Mouse (Mus musculus) midbrain, embryonic 15.5 days (tissue): ENCODE measurements around the gene Alg6. TPM values are rescaled to one million over a fixed set of nuclear protein-coding genes. Genes with fewer than 3 reads are reported as not detected.

Experiments
- ATAC-seq: fragments of 200-750 bp; cut with Nextera tagmentation; replicated peaks from 2 replicates; pipeline ENCODE4 v1.8.0; 2017; ENCODE audit warnings: moderate TSS enrichment
- H3K27ac ChIP-seq: fragments of 300-500 bp; sonication (generic); 2 replicates; pipeline ENCODE4 v1.5.1; 2015; ENCODE audit warnings: mild to moderate bottlenecking, inconsistent platforms
- H3K27me3 ChIP-seq: fragments of 300-500 bp; sonication (generic); replicated peaks from 2 replicates; pipeline ENCODE4 v1.6.1; 2015; ENCODE audit warnings: inconsistent platforms
- H3K36me3 ChIP-seq: fragments of 300-500 bp; sonication (generic); replicated peaks from 2 replicates; pipeline ENCODE4 v1.6.1; 2015; ENCODE audit warnings: inconsistent platforms
- H3K4me1 ChIP-seq: fragments of 300-500 bp; sonication (generic); 2 replicates; pipeline ENCODE4 v1.6.1; 2015; ENCODE audit warnings: inconsistent platforms
- H3K4me2 ChIP-seq: fragments of 300-500 bp; sonication (generic); 2 replicates; pipeline ENCODE4 v1.6.1; 2015; ENCODE audit warnings: inconsistent platforms, mild to moderate bottlenecking, moderate library complexity
- H3K4me3 ChIP-seq: fragments of 300-500 bp; sonication (generic); 2 replicates; pipeline ENCODE4 v1.5.1; 2015; ENCODE audit warnings: mild to moderate bottlenecking, inconsistent platforms
- H3K9ac ChIP-seq: fragments of 300-500 bp; sonication (generic); 2 replicates; pipeline ENCODE4 v1.6.1; 2015; ENCODE audit warnings: mild to moderate bottlenecking, inconsistent platforms
- H3K9me3 ChIP-seq: fragments of 300-500 bp; sonication (generic); 2 replicates; pipeline ENCODE4 v1.6.1; 2016; ENCODE audit warnings: inconsistent platforms
- WGBS: fragments of 180-500 bp; shearing (Covaris S2); methylation state at CpG from one replicate; pipeline ENCODE4 v1.1.7; 2015; ENCODE audit warnings: mixed read lengths; 5-methylcytosine and 5-hydroxymethylcytosine counted together
- polyA plus RNA-seq: library from polyadenylated mRNA; unstranded; fragments of >200 nt; fragmentation: Nextera tagmentation; extraction: Ambion mirVana; gene quantifications from 2 replicates; pipeline ENCODE4 v1.2.1, GENCODE M21; 2015

Alg6 gene
- polyA plus RNA-seq, 1 experiment from 2014 or later, result 12.5 TPM

DNA sequence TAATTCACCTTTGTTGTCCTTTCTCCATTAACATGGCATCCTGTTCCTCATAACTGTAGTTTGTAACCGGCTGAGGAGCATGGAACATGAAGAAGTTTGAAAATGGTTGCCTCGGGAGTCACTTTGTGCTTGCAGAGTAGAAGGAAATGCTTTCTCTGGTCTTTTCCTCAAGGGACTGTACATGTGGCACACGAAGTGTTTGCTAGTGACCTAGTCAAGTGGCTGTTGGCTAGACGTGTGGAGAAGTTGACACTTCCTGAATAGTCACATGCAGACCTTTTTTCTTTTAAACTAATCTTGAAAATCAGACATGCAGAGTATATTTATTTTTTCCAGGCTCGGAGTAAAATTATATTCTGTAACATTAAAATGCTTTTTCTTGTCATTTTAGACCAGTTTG lies 37.0 kb downstream of the Alg6 start:
- 87% methylated on average over 5 of the region's 5 CpGs for WGBS
- Histone ChIP-seq H3K4me1 (no peaks in the 10 kb centered on the region), H3K36me3 (no peaks in the 10 kb centered on the region), H3K9ac (no peak overlapping the region), H3K27ac (no peak overlapping the region), H3K4me3 (no peak overlapping the region), H3K27me3 (no peaks in the 10 kb centered on the region), H3K9me3 (no peaks in the 10 kb centered on the region), H3K4me2 (no peak overlapping the region)
- ATAC-seq, result no peak

DNA sequence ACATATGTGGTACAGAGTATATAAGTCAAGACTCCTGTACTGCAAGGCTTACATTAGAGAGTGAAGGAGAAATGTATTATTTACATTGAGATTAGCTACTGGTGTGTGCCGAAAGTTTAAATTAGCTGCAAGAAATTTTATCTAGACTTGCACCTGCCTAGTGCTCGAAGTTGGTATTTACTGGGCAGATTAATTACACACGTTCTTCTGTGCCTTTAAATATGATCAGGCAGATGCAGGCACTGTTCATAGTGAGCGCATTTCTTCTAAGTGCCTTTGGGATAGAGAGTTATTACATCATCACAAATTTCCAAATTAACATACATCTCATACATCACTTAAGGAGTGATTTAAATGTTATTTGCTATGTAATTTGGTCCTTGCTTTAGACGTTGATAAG lies 50.8 kb downstream of the Alg6 start:
- H3K4me3 ChIP-seq, result no peak overlapping the region
- no peak overlapping the region for H3K4me2 ChIP-seq
- H3K4me1 ChIP-seq, result no peaks in the 10 kb centered on the region
- 79% methylated on average over 5 of the region's 5 CpGs for WGBS
- no peaks in the 10 kb centered on the region for H3K36me3 ChIP-seq
- ATAC-seq, result no peak
- no peaks in the 10 kb centered on the region for H3K9me3 ChIP-seq
- H3K27ac ChIP-seq, result no peak overlapping the region
- no peak overlapping the region for H3K9ac ChIP-seq
- no peaks in the 10 kb centered on the region for H3K27me3 ChIP-seq

DNA sequence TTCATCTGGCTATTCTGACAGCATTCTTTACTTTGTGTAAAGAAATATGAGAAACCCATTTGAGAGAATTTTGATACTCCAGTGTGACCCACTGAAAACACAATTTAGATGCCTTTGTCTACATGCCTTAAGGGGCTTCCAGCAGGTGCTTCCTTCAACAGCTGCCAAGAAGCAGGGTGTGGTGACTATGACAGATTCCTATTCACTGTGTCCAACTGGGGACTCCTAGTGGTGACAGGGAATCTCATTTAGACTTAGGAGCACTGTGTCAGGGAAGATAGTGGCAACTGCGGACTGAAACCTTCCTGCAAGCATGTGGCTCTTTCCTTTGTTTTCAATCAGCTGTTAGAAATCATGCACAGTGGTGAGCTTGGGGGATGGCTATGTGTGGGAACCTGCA lies 51.3 kb downstream of the Alg6 start:
- Histone ChIP-seq H3K9ac (no peak overlapping the region), H3K4me3 (no peak overlapping the region), H3K4me2 (no peak overlapping the region), H3K4me1 (no peaks in the 10 kb centered on the region), H3K27me3 (no peaks in the 10 kb centered on the region), H3K27ac (no peak overlapping the region), H3K36me3 (no peaks in the 10 kb centered on the region), H3K9me3 (no peaks in the 10 kb centered on the region)
- 35% methylated on average over 1 of the region's 1 CpGs for WGBS
- peak; percentile 70; the same call in 1 of the 2 replicates for ATAC-seq

- no peak overlapping the region for H3K27ac ChIP-seq
- H3K9me3 ChIP-seq, result no peaks in the 10 kb centered on the region
- H3K4me2 ChIP-seq, result no peak overlapping the region
- no peak overlapping the region for H3K4me3 ChIP-seq
- no peak for ATAC-seq
- H3K27me3 ChIP-seq, result no peaks in the 10 kb centered on the region
- H3K36me3 ChIP-seq, result no peaks in the 10 kb centered on the region
- 89% methylated on average over 5 of the region's 5 CpGs for WGBS
- H3K9ac ChIP-seq, result no peak overlapping the region
- no peaks in the 10 kb centered on the region for H3K4me1 ChIP-seq
These were observed 55.1 kb downstream of the Alg6 start for GRCm38 (mm10) chr4:99770555-99770954.

DNA sequence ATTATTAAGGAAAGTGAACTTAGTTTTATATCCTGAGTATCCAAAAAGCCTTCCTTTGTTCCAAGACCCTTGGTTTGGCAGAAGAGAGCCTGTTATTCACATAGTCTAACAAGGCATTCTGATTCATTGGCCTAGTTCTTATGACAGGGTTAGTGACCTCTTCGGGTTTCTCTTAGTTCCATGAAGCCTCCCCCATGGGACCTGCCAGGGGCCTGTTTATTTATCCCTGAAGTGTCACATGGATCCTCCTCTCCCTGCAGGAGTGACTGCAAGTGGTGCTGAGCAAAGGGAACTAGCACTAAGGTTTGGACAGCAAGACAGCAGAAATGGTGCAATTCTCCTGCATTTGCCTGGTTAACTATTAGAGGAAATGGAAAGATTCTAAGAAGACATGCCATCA lies 57.6 kb downstream of the Alg6 start:
- Histone ChIP-seq H3K9ac (no peak overlapping the region), H3K36me3 (no peaks in the 10 kb centered on the region), H3K27ac (no peak overlapping the region), H3K9me3 (no peaks in the 10 kb centered on the region), H3K27me3 (no peaks in the 10 kb centered on the region), H3K4me3 (no peak overlapping the region), H3K4me2 (no peak overlapping the region), H3K4me1 (no peaks in the 10 kb centered on the region)
- WGBS, result 66% methylated on average over 1 of the region's 1 CpGs
- ATAC-seq, result no peak

GRCm38 (mm10) chr4:99792365-99792764 lies 76.9 kb downstream of the Alg6 start:
- H3K27me3 ChIP-seq, result no peaks in the 10 kb centered on the region
- no peaks in the 10 kb centered on the region for H3K4me1 ChIP-seq
- no peak overlapping the region for H3K27ac ChIP-seq
- no peaks in the 10 kb centered on the region for H3K9me3 ChIP-seq
- no peaks in the 10 kb centered on the region for H3K36me3 ChIP-seq
- no peak for ATAC-seq
- no peak overlapping the region for H3K9ac ChIP-seq
- no peak overlapping the region for H3K4me2 ChIP-seq
- 92% methylated on average over 6 of the region's 6 CpGs for WGBS
- no peak overlapping the region for H3K4me3 ChIP-seq

Other genes with a start within 250 kb of the Alg6 start
- 0.14 TPM in 1 of 2 replicates, not detected in the other for gene Foxd3, start 59.4 kb upstream of the Alg6 start, polyA plus RNA-seq
- 10.8 and 12.5 TPM in 2 replicates for gene Efcab7, start 113.5 kb downstream of the Alg6 start, polyA plus RNA-seq
- 77.5 and 80.1 TPM in 2 replicates for gene Pgm1, start 213.8 kb downstream of the Alg6 start, polyA plus RNA-seq
- gene Itgb3bp, start 214.1 kb downstream of the Alg6 start, polyA plus RNA-seq, result 12.2 and 12.7 TPM in 2 replicates